Mouse (Mus musculus): ENCODE data around the gene Mdh2. TPM values are rescaled to one million over a fixed set of nuclear protein-coding genes. Genes with fewer than 3 reads are reported as not detected.

The Mdh2 gene
- polyA plus RNA-seq, 1 experiment from 2014 or later = 616 TPM

GRCm38 (mm10) chr5:135780331-135780730, 2.1 kb downstream of the Mdh2 start:
- ATAC-seq (ENCODE audit: low FRiP score, low read depth) = no peak
- 79% methylated on average over 8 of the region's 8 CpGs for WGBS
- H3K27ac ChIP-seq (replicated peaks) = no peak overlapping the region
- no peaks in the 10 kb centered on the region for H3K9me3 ChIP-seq
- H3K4me2 ChIP-seq = 0 out of 2 replicates have a peak overlapping the region, but pooled peaks have one; percentile 83
- H3K9ac ChIP-seq = 0 out of 2 replicates have a peak overlapping the region, but pooled peaks have one; percentile 6
- H3K27me3 ChIP-seq = no peaks in the 10 kb centered on the region
- 0 out of 2 replicates have a peak overlapping the region, but pooled peaks have one; percentile 88 for H3K4me3 ChIP-seq
- peaks cover 30% of the 10 kb centered on the region for H3K36me3 ChIP-seq
- H3K4me1 ChIP-seq (replicated peaks) = peaks cover 25% of the 10 kb centered on the region

DNA sequence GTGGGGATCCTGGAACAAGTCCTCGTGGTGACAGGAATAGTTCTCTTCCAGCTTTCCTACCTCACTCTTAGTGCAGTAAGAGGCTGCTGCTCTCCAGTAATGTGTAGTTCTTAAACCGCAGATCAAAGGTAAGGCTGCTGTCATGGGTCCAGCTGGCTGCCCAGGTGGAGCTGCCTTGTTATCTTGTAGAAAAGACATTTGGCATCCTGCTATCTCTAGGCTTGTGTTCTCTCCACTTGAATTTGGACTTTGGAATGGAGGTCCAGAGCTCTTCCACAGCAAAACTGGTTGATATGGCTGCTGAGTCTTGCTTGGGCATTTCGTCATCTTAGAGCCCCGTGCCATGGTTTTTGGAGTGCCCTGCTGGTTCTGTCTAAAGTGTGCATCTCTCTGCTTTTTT, 4.6 kb downstream of the Mdh2 start:
- peaks cover 56% of the 10 kb centered on the region for H3K36me3 ChIP-seq
- ATAC-seq (ENCODE audit: low FRiP score, low read depth) = no peak
- no peak overlapping the region for H3K4me3 ChIP-seq
- H3K4me2 ChIP-seq = no peak overlapping the region
- H3K4me1 ChIP-seq (replicated peaks) = peaks cover 19% of the 10 kb centered on the region
- WGBS = 94% methylated on average over 4 of the region's 4 CpGs
- no peaks in the 10 kb centered on the region for H3K9me3 ChIP-seq
- no peak overlapping the region for H3K27ac ChIP-seq (replicated peaks)
- no peak overlapping the region for H3K9ac ChIP-seq
- no peaks in the 10 kb centered on the region for H3K27me3 ChIP-seq

- Histone ChIP-seq H3K36me3 (peaks cover 25% of the 10 kb centered on the region), H3K4me3 (peak overlapping the region; percentile 19; the same call in 1 of the 2 replicates), H3K4me1 (replicated peaks) (peaks cover 14% of the 10 kb centered on the region), H3K4me2 (peak overlapping the region; percentile 35), H3K27ac (replicated peaks) (peak overlapping the region; percentile 83), H3K9me3 (no peaks in the 10 kb centered on the region), H3K27me3 (no peaks in the 10 kb centered on the region), H3K9ac (peak overlapping the region; percentile 20; the same call in 1 of the 2 replicates)
- peak; percentile 92 for ATAC-seq (ENCODE audit: low FRiP score, low read depth)
- 8% methylated on average over 20 of the region's 20 CpGs for WGBS
These were observed 15.9 kb downstream of the Mdh2 start for GRCm38 (mm10) chr5:135793996-135794858.

- no peak; the same call in 1 of the 2 replicates for ATAC-seq (ENCODE audit: low FRiP score, low read depth)
- peak overlapping the region; percentile 83 for H3K27ac ChIP-seq (replicated peaks)
- WGBS = 8% methylated on average over 5 of the region's 5 CpGs
- H3K4me1 ChIP-seq (replicated peaks) = peaks cover 14% of the 10 kb centered on the region
- H3K36me3 ChIP-seq = peaks cover 19% of the 10 kb centered on the region
- no peaks in the 10 kb centered on the region for H3K27me3 ChIP-seq
- no peaks in the 10 kb centered on the region for H3K9me3 ChIP-seq
- H3K4me3 ChIP-seq = no peak overlapping the region
- H3K9ac ChIP-seq = no peak overlapping the region
- peak overlapping the region; percentile 35 for H3K4me2 ChIP-seq
These were observed 16.5 kb downstream of the Mdh2 start for GRCm38 (mm10) chr5:135794859-135795181.

DNA sequence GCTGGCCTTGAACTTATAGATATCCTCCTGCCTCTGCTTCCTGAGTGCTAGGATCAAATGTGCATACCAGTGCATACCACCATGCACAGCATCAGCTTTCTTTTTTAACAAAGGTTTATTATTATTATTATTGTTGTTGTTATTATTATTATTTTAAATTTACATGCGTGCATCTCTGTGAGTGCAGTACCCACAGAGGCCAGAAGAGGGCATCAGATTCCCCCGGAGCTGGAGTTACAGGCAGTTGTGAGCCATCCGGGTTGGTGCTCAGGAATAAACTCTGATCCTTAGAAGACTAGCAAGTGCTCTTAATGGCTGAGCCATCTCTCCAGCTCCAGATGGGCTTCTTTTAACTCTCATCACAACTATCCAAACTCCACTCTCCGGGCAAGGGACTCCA, 21.5 kb downstream of the Mdh2 start:
- Histone ChIP-seq H3K27me3 (no peaks in the 10 kb centered on the region), H3K27ac (replicated peaks) (0 out of 2 replicates have a peak overlapping the region, but pooled peaks have one; percentile 49), H3K4me3 (no peak overlapping the region), H3K4me1 (replicated peaks) (peaks cover 18% of the 10 kb centered on the region), H3K36me3 (no peaks in the 10 kb centered on the region), H3K9ac (no peak overlapping the region), H3K4me2 (no peak overlapping the region), H3K9me3 (no peaks in the 10 kb centered on the region)
- 44% methylated on average over 4 of the region's 4 CpGs for WGBS
- ATAC-seq (ENCODE audit: low FRiP score, low read depth) = no peak

GRCm38 (mm10) chr5:135800927-135801326, 22.6 kb downstream of the Mdh2 start:
- Histone ChIP-seq H3K36me3 (no peaks in the 10 kb centered on the region), H3K4me1 (replicated peaks) (peaks cover 13% of the 10 kb centered on the region), H3K27ac (replicated peaks) (peak overlapping the region; percentile 49), H3K9me3 (no peaks in the 10 kb centered on the region), H3K4me2 (0 out of 2 replicates have a peak overlapping the region, but pooled peaks have one; percentile 1), H3K4me3 (no peak overlapping the region), H3K9ac (no peak overlapping the region), H3K27me3 (no peaks in the 10 kb centered on the region)
- 3% methylated on average over 6 of the region's 6 CpGs for WGBS
- ATAC-seq (ENCODE audit: low FRiP score, low read depth) = peak; percentile 46

GRCm38 (mm10) chr5:135802641-135803040, 24.4 kb downstream of the Mdh2 start:
- H3K4me1 ChIP-seq (replicated peaks) = peaks cover 22% of the 10 kb centered on the region

DNA sequence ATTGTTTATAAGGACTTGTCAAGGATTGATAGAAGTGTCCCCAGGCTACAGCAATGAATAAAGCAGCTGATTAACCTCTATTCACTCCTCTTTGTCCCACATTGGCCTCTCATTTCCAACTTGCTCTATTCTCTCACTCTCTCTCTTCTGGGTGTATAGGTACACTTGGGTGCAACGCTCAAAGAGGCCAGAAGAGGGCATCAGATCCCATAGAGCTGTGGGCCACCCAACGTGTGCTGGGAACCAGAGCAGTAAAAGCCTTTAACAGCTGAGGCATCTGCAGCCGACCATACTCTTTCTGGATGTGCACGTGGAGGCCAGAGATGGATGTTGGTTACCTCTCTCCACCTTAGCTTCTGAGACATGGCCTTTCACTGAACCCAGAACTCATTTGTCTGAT, 24.9 kb downstream of the Mdh2 start:
- peaks cover 27% of the 10 kb centered on the region for H3K4me1 ChIP-seq (replicated peaks)
- no peaks in the 10 kb centered on the region for H3K27me3 ChIP-seq
- no peaks in the 10 kb centered on the region for H3K36me3 ChIP-seq
- H3K4me2 ChIP-seq = no peak overlapping the region
- no peak overlapping the region for H3K4me3 ChIP-seq
- peak overlapping the region; percentile 42; the same call in 1 of the 2 replicates for H3K27ac ChIP-seq (replicated peaks)
- H3K9me3 ChIP-seq = no peaks in the 10 kb centered on the region
- 63% methylated on average over 4 of the region's 4 CpGs for WGBS
- ATAC-seq (ENCODE audit: low FRiP score, low read depth) = no peak
- no peak overlapping the region for H3K9ac ChIP-seq

More at GRCm38 (mm10) chr5:135802641-135803040, 24.4 kb downstream of the Mdh2 start:
- Histone ChIP-seq H3K9me3 (no peaks in the 10 kb centered on the region), H3K9ac (no peak overlapping the region), H3K27me3 (no peaks in the 10 kb centered on the region), H3K4me2 (no peak overlapping the region), H3K36me3 (no peaks in the 10 kb centered on the region), H3K4me3 (no peak overlapping the region), H3K27ac (replicated peaks) (peak overlapping the region; percentile 42; the same call in 1 of the 2 replicates)
- peak; percentile 39; the same call in 1 of the 2 replicates for ATAC-seq (ENCODE audit: low FRiP score, low read depth)
- WGBS = 79% methylated on average over 8 of the region's 8 CpGs

- 88% methylated on average over 4 of the region's 4 CpGs for whole genome bisulfite sequencing
- ATAC-seq (ENCODE audit: low FRiP score, low read depth) = no peak
- no peak overlapping the region for H3K9ac ChIP-seq
- H3K4me2 ChIP-seq = no peak overlapping the region
- no peaks in the 10 kb centered on the region for H3K36me3 ChIP-seq
- no peak overlapping the region for H3K4me3 ChIP-seq
- no peaks in the 10 kb centered on the region for H3K27me3 ChIP-seq
- H3K27ac ChIP-seq (replicated peaks) = no peak overlapping the region
- H3K9me3 ChIP-seq = no peaks in the 10 kb centered on the region
- peaks cover 32% of the 10 kb centered on the region for H3K4me1 ChIP-seq (replicated peaks)
These were observed 25.4 kb downstream of the Mdh2 start for GRCm38 (mm10) chr5:135803676-135804075.

DNA sequence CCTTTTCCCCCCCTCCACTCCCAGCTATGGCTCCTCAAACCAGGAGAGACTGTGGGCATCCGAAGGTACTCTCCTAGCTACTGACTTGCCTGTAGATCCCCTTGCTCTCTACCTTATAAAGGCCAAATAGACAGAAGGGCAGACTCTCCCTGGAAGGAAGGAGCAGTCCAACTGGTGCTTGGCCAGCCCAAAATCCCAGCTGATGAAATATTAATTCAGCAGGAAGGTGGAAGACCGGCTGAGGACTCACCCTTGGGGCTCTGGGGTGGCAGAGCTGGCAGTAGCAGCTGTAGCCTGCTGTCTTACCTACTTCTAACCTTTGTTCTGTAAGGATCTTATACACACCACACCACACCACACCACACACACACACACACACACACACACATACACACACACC, 26.5 kb downstream of the Mdh2 start:
- no peaks in the 10 kb centered on the region for H3K27me3 ChIP-seq
- H3K9ac ChIP-seq = no peak overlapping the region
- H3K4me2 ChIP-seq = no peak overlapping the region
- no peak for ATAC-seq (ENCODE audit: low FRiP score, low read depth)
- H3K27ac ChIP-seq (replicated peaks) = peak overlapping the region; percentile 19; the same call in 1 of the 2 replicates
- 37% methylated on average over 2 of the region's 2 CpGs for WGBS
- H3K4me1 ChIP-seq (replicated peaks) = peaks cover 40% of the 10 kb centered on the region
- no peak overlapping the region for H3K4me3 ChIP-seq
- H3K9me3 ChIP-seq = no peaks in the 10 kb centered on the region
- no peaks in the 10 kb centered on the region for H3K36me3 ChIP-seq

GRCm38 (mm10) chr5:135806555-135807262, 28.4 kb downstream of the Mdh2 start, which contains the start of gene Srrm3:
Gene Srrm3, plus strand, starts transcription at chr5:135806890.
- Histone ChIP-seq H3K27me3 (no peaks in the 10 kb centered on the region), H3K36me3 (no peaks in the 10 kb centered on the region), H3K27ac (replicated peaks) (peak within 1 kb of the TSS; percentile 60), H3K4me2 (peak within 1 kb of the TSS; percentile 76), H3K4me1 (replicated peaks) (peaks cover 31% of the 10 kb centered on the region), H3K9me3 (no peaks in the 10 kb centered on the region), H3K9ac (peak within 1 kb of the TSS; percentile 82), H3K4me3 (peak within 1 kb of the TSS; percentile 56)
- ATAC-seq (ENCODE audit: low FRiP score, low read depth) = peak; percentile 74
- 3% methylated on average over 29 of the region's 29 CpGs for WGBS

DNA sequence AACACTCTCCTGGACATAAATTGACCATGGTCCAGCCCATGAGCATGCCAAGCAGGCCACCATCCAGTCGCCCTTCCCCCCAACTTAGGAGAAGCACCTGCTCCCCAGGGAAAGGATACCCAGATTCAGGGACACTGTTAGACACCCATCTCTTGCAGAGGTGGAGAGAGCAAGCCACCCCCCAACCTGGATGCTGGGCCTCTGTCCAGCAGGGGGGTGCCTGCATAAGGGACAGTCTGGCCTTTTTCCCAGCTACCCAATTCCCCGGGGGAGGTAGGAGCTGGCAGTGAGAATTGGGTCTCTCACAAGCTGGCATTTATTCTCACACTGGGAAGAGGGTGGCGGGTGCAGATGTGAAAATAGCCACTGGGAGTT, 29.0 kb downstream of the Mdh2 start:
- Histone ChIP-seq H3K9ac (peak overlapping the region; percentile 82), H3K4me2 (peak overlapping the region; percentile 76), H3K27me3 (no peaks in the 10 kb centered on the region), H3K4me1 (replicated peaks) (peaks cover 31% of the 10 kb centered on the region), H3K4me3 (peak overlapping the region; percentile 56), H3K9me3 (no peaks in the 10 kb centered on the region), H3K36me3 (no peaks in the 10 kb centered on the region), H3K27ac (replicated peaks) (peak overlapping the region; percentile 60; the same call in 1 of the 2 replicates)
- WGBS = 33% methylated on average over 3 of the region's 3 CpGs
- peak; percentile 40; the same call in 1 of the 2 replicates for ATAC-seq (ENCODE audit: low FRiP score, low read depth)

Data from hindbrain, embryonic 15.5 days (tissue).